28 mouse cellular contexts compared by ENCODE assay signal in the genomic region with DNA sequence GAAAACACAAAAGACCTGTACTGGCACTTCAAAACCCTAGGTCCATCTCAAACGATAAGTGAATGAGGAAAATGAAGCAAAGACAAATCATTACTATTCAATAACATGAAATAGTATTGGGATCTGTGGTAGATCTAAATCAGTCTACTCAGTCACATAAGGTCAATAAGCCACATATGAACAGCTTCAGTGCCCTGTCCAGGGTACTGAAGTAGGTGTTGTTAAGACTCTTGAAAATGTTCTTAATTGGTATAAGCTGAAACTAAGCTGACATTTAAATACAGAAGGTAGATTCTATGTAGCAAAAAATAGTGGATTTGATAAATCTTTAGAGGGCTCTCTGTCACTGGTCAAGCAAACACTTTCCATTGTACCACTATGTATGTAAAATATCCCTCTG.
A peak's percentile ranks its signal among the peaks of the same experiment; 100 is the strongest.
DNase-seq lines count a peak whose midpoint lies in the region; ATAC-seq lines count a peak whose summit lies in the region.
"Had no signal": no experiment of that assay in that cellular context is flagged by ENCODE, and none has a peak within 500 bp of the region (broad histone marks: within the 10 kb centered on the region; RNA-seq: fewer than 3 reads in every experiment).

No protein-coding gene starts in this region.

- H3K4me3 ChIP-seq in hindbrain, embryonic 11.5 days (ENCODE audit: low read depth, low read length), result no peak overlapping the region
- no peak overlapping the region for H3K4me3 ChIP-seq in hindbrain, embryonic 13.5 days
- H3K4me3 ChIP-seq: forebrain, embryonic 10.5 days; gastrocnemius, adult 2 months; hindbrain, embryonic 15.5 days; limb, embryonic 15.5 days; liver, embryonic 15.5 days; megakaryocyte, embryonic 14.5 days; midbrain, embryonic 15.5 days; myocyte had no signal

- WGBS in hindbrain, embryonic 11.5 days, result 87% methylated on average over 1 of the region's 1 CpGs
- WGBS in hindbrain, embryonic 13.5 days, result 90% methylated on average over 1 of the region's 1 CpGs

- no peak for ATAC-seq in hindbrain, embryonic 11.5 days (ENCODE audit: low FRiP score)
- no peak for ATAC-seq in hindbrain, embryonic 13.5 days (ENCODE audit: low FRiP score)
- ATAC-seq: forebrain, postnatal 0 days; intestine, postnatal 0 days; midbrain, embryonic 15.5 days; Patski had no signal

- no peaks in the 10 kb centered on the region for H3K9me3 ChIP-seq in hindbrain, embryonic 11.5 days (ENCODE audit: control insufficient read depth, low read length)
- no peaks in the 10 kb centered on the region for H3K9me3 ChIP-seq in hindbrain, embryonic 13.5 days
- H3K9me3 ChIP-seq: forebrain, embryonic 10.5 days; hindbrain, embryonic 15.5 days; limb, embryonic 15.5 days; liver, embryonic 15.5 days; megakaryocyte, embryonic 14.5 days; midbrain, embryonic 15.5 days had no signal

- no peaks in the 10 kb centered on the region for H3K27me3 ChIP-seq in hindbrain, embryonic 11.5 days (ENCODE audit: control insufficient read depth, insufficient read depth, low read length)
- no peaks in the 10 kb centered on the region for H3K27me3 ChIP-seq in hindbrain, embryonic 13.5 days
- H3K27me3 ChIP-seq: CH12.LX; hindbrain, embryonic 15.5 days; limb, embryonic 15.5 days; liver, embryonic 15.5 days; megakaryocyte, embryonic 14.5 days; midbrain, embryonic 15.5 days had no signal

- no peak overlapping the region for H3K4me2 ChIP-seq in hindbrain, embryonic 11.5 days (replicated peaks; ENCODE audit: low read depth, low read length)
- no peak overlapping the region for H3K4me2 ChIP-seq in hindbrain, embryonic 13.5 days
- H3K4me2 ChIP-seq: heart, embryonic 11.5 days; hindbrain, embryonic 15.5 days; limb, embryonic 15.5 days; liver, embryonic 15.5 days; midbrain, embryonic 15.5 days had no signal

- no peaks in the 10 kb centered on the region for H3K4me1 ChIP-seq in hindbrain, embryonic 11.5 days (replicated peaks; ENCODE audit: control insufficient read depth, insufficient read depth, low read length)
- H3K4me1 ChIP-seq in hindbrain, embryonic 13.5 days (replicated peaks), result no peaks in the 10 kb centered on the region
- H3K4me1 ChIP-seq: forebrain, embryonic 10.5 days; hindbrain, embryonic 15.5 days; limb, embryonic 15.5 days; liver, embryonic 15.5 days; megakaryocyte, embryonic 14.5 days; midbrain, embryonic 15.5 days had no signal

- peak; percentile 21 for DNase-seq in hindbrain, embryonic 11.5 days (ENCODE audit: low spot score)
- DNase-seq in retina, embryonic 14.5 days (ENCODE audit: low spot score), result peak; percentile 6
- no peak for DNase-seq in retina, postnatal 1 day
- peak; percentile 56 for DNase-seq in embryo, embryonic 11 days
- peak; percentile 41 for DNase-seq in mesoderm, embryonic 11.5 days (ENCODE audit: low read depth, low spot score)
- DNase-seq in thymus, adult 18-20 months, result no peak
- DNase-seq in layer of hippocampus, adult 8-10 months (ENCODE audit: low spot score in 2 of 2), result no peak
- DNase-seq: cerebellum, adult 2 months; cerebellum, postnatal 36 days; forebrain, postnatal 0 days; gastrocnemius, adult 2 months; heart, postnatal 10 days; kidney, postnatal 25 days; lung, postnatal 14 days; right cerebral cortex, postnatal 14 days; spleen, adult 18-20 months had no signal

- no peak overlapping the region for H3K9ac ChIP-seq in hindbrain, embryonic 11.5 days (ENCODE audit: low read depth, low read length)
- no peak overlapping the region for H3K9ac ChIP-seq in hindbrain, embryonic 13.5 days
- H3K9ac ChIP-seq: forebrain, postnatal 0 days; hindbrain, embryonic 15.5 days; limb, embryonic 15.5 days; liver, embryonic 15.5 days; midbrain, embryonic 15.5 days had no signal

- H3K36me3 ChIP-seq in hindbrain, embryonic 11.5 days (ENCODE audit: control insufficient read depth, insufficient read depth, low read length), result no peaks in the 10 kb centered on the region
- no peaks in the 10 kb centered on the region for H3K36me3 ChIP-seq in hindbrain, embryonic 13.5 days
- H3K36me3 ChIP-seq: forebrain, embryonic 10.5 days; hindbrain, embryonic 15.5 days; limb, embryonic 15.5 days; liver, embryonic 15.5 days; midbrain, embryonic 15.5 days had no signal

- H3K27ac ChIP-seq in hindbrain, embryonic 11.5 days (ENCODE audit: low read depth, low read length), result no peak overlapping the region
- no peak overlapping the region for H3K27ac ChIP-seq in hindbrain, embryonic 13.5 days
- H3K27ac ChIP-seq: forebrain, embryonic 10.5 days; gastrocnemius, adult 2 months; hindbrain, embryonic 15.5 days; limb, embryonic 15.5 days; liver, embryonic 15.5 days; midbrain, embryonic 15.5 days had no signal

Comparison
In these comparisons a context has a peak if more than half of its experiments do, and no peak if none do; other contexts are left out.
1. DNase-seq: peak in hindbrain, embryonic 11.5 days (single experiment), retina, embryonic 14.5 days (single experiment), embryo, embryonic 11 days (single experiment) and mesoderm, embryonic 11.5 days (single experiment); none in retina, postnatal 1 day (single experiment), thymus, adult 18-20 months (0 of 2) and layer of hippocampus, adult 8-10 months (0 of 2).